Mouse (Mus musculus) liver, embryonic 16.5 days (tissue): ENCODE data around the gene Slc22a18. TPM values are rescaled to one million over a fixed set of nuclear protein-coding genes. Genes with fewer than 3 reads are reported as not detected.
"Not testable (repeated sequence)": the region's sequence is repeated elsewhere in the genome, so short reads cannot be mapped to it uniquely, and the experiment has no call there.

ENCODE experiments used
- ATAC-seq: fragments of 200-750 bp; cut with Nextera tagmentation; 2 replicates; pipeline ENCODE4 v1.8.0; 2017; ENCODE audit warnings: low read depth, mild to moderate bottlenecking, moderate number of reproducible peaks, moderate library complexity
- H3K27ac ChIP-seq: fragments of 300-500 bp; sonication (generic); 2 replicates; pipeline ENCODE4 v1.5.1; 2014; ENCODE audit warnings: mild to moderate bottlenecking, low read length
- H3K27me3 ChIP-seq: fragments of 300-500 bp; sonication (generic); 2 replicates; pipeline ENCODE4 v1.6.1; 2014; ENCODE audit warnings: low read depth, low read length, mixed read lengths; ENCODE audit not compliant: control insufficient read depth, insufficient read depth
- H3K36me3 ChIP-seq: fragments of 300-500 bp; sonication (generic); 2 replicates; pipeline ENCODE4 v1.6.1; 2014; ENCODE audit warnings: mild to moderate bottlenecking; ENCODE audit not compliant: control insufficient read depth, insufficient read depth
- H3K4me1 ChIP-seq: fragments of 300-500 bp; sonication (generic); 2 replicates; pipeline ENCODE4 v1.6.1; 2014; ENCODE audit warnings: low read depth, low read length, mixed read lengths; ENCODE audit not compliant: control insufficient read depth
- H3K4me2 ChIP-seq: fragments of 300-500 bp; sonication (generic); 2 replicates; pipeline ENCODE4 v1.6.1; 2014; ENCODE audit warnings: low read depth, low read length, mixed read lengths
- H3K4me3 ChIP-seq: fragments of 300-500 bp; sonication (generic); 2 replicates; pipeline ENCODE4 v1.5.1; 2014; ENCODE audit warnings: low read depth, mild to moderate bottlenecking, low read length
- H3K9ac ChIP-seq: fragments of 300-500 bp; sonication (generic); 2 replicates; pipeline ENCODE4 v1.6.1; 2014; ENCODE audit warnings: low read depth, low read length
- H3K9me3 ChIP-seq: fragments of 300-500 bp; sonication (generic); replicated peaks from 2 replicates; pipeline ENCODE4 v1.6.1; 2016; ENCODE audit warnings: low read length; ENCODE audit not compliant: control insufficient read depth
- WGBS: fragments of 180-500 bp; shearing (Covaris S2); extraction: QIAGEN DNeasy Blood & Tissue Kit; methylation state at CpG from one replicate; pipeline ENCODE4 v1.1.7; 2014; ENCODE audit not compliant: insufficient replicate concordance; 5-methylcytosine and 5-hydroxymethylcytosine counted together
- polyA plus RNA-seq: library from polyadenylated mRNA; unstranded; fragments of >200 nt; fragmentation: Nextera tagmentation; extraction: Ambion mirVana; gene quantifications from 2 replicates; pipeline ENCODE4 v1.2.1, GENCODE M21; 2015

Gene Slc22a18
- polyA plus RNA-seq, 1 experiment from 2014 or later: 14.4 TPM

GRCm38 (mm10) chr7:143533284-143533683 is 59.7 kb downstream of the Slc22a18 start:
- 26% methylated on average over 2 of the region's 2 CpGs for WGBS
- Histone ChIP-seq H3K4me1 (peaks cover 20% of the 10 kb centered on the region), H3K36me3 (peaks cover 61% of the 10 kb centered on the region), H3K9ac (no peak overlapping the region; the same call in 1 of the 2 replicates), H3K27me3 (no peaks in the 10 kb centered on the region), H3K4me2 (peak overlapping the region; percentile 21; the same call in 1 of the 2 replicates), H3K27ac (peak overlapping the region; percentile 70), H3K4me3 (no peak overlapping the region), H3K9me3 (no peaks in the 10 kb centered on the region)
- peak; percentile 96 for ATAC-seq

GRCm38 (mm10) chr7:143536251-143536650 is 62.7 kb downstream of the Slc22a18 start:
- Histone ChIP-seq H3K4me3 (no peak overlapping the region), H3K27ac (no peak overlapping the region), H3K4me2 (no peak overlapping the region), H3K36me3 (peaks cover 46% of the 10 kb centered on the region), H3K9ac (no peak overlapping the region), H3K9me3 (no peaks in the 10 kb centered on the region), H3K4me1 (peaks cover 24% of the 10 kb centered on the region), H3K27me3 (no peaks in the 10 kb centered on the region)
- no peak for ATAC-seq
- WGBS: 74% methylated on average over 3 of the region's 3 CpGs

- H3K9me3 ChIP-seq, H3K4me3 ChIP-seq, H3K27ac ChIP-seq, H3K27me3 ChIP-seq, H3K9ac ChIP-seq, H3K4me2 ChIP-seq: not testable (repeated sequence)
- Histone ChIP-seq H3K4me1 (peaks cover 32% of the 10 kb centered on the region), H3K36me3 (peaks cover 34% of the 10 kb centered on the region)
- 49% methylated on average over 6 of the region's 6 CpGs for WGBS
- ATAC-seq: peak; percentile 47; the same call in 1 of the 2 replicates
These were observed 64.7 kb downstream of the Slc22a18 start for GRCm38 (mm10) chr7:143538229-143538628.

- 19% methylated on average over 1 of the region's 1 CpGs for WGBS
- H3K9ac ChIP-seq: no peak overlapping the region
- no peaks in the 10 kb centered on the region for H3K9me3 ChIP-seq
- H3K27ac ChIP-seq: no peak overlapping the region
- H3K4me2 ChIP-seq: no peak overlapping the region
- no peak overlapping the region for H3K4me3 ChIP-seq
- H3K4me1 ChIP-seq: peaks cover 32% of the 10 kb centered on the region
- H3K27me3 ChIP-seq: no peaks in the 10 kb centered on the region
- no peak for ATAC-seq
- peaks cover 34% of the 10 kb centered on the region for H3K36me3 ChIP-seq
These were observed 65.1 kb downstream of the Slc22a18 start for GRCm38 (mm10) chr7:143538671-143539070.

- Histone ChIP-seq H3K4me3 (no peak overlapping the region), H3K4me1 (peaks cover 38% of the 10 kb centered on the region), H3K9me3 (no peaks in the 10 kb centered on the region), H3K4me2 (no peak overlapping the region), H3K27ac (no peak overlapping the region), H3K36me3 (peaks cover 9% of the 10 kb centered on the region), H3K9ac (no peak overlapping the region), H3K27me3 (no peaks in the 10 kb centered on the region)
- no peak for ATAC-seq
- WGBS: 81% methylated on average over 2 of the region's 2 CpGs
These were observed 70.8 kb downstream of the Slc22a18 start for GRCm38 (mm10) chr7:143544368-143544767.

- Histone ChIP-seq H3K4me2 (no peak overlapping the region; the same call in 1 of the 2 replicates), H3K27me3 (no peaks in the 10 kb centered on the region), H3K9ac (no peak overlapping the region), H3K27ac (peak overlapping the region; percentile 45), H3K9me3 (no peaks in the 10 kb centered on the region), H3K4me1 (peaks cover 44% of the 10 kb centered on the region), H3K36me3 (peaks cover 2% of the 10 kb centered on the region; the same call in 1 of the 2 replicates), H3K4me3 (no peak overlapping the region)
- ATAC-seq: no peak
- WGBS: 46% methylated on average over 2 of the region's 2 CpGs
These were observed 73.0 kb downstream of the Slc22a18 start for GRCm38 (mm10) chr7:143546554-143546953.

GRCm38 (mm10) chr7:143548231-143548961 is 74.9 kb downstream of the Slc22a18 start:
- Histone ChIP-seq H3K9ac (peak overlapping the region; percentile 76), H3K4me2 (peak overlapping the region; percentile 96), H3K4me3 (peak overlapping the region; percentile 77), H3K9me3 (no peaks in the 10 kb centered on the region), H3K27ac (peak overlapping the region; percentile 91), H3K4me1 (peaks cover 33% of the 10 kb centered on the region), H3K27me3 (no peaks in the 10 kb centered on the region), H3K36me3 (peaks cover 2% of the 10 kb centered on the region; the same call in 1 of the 2 replicates)
- peak; percentile 77 for ATAC-seq
- under 1% methylated on average over 36 of the region's 63 CpGs for WGBS

Other genes starting within 250 kb of the Slc22a18 start
- 143 and 173 TPM in 2 replicates for gene Cdkn1c, start 12.7 kb upstream of the Slc22a18 start, polyA plus RNA-seq
- 25.8 and 25.9 TPM in 2 replicates for gene Phlda2, start 29.4 kb downstream of the Slc22a18 start, polyA plus RNA-seq
- gene Nap1l4, start 75.4 kb downstream of the Slc22a18 start, polyA plus RNA-seq: 74.9 and 78.9 TPM in 2 replicates
- gene Cars, start 126.4 kb downstream of the Slc22a18 start, polyA plus RNA-seq: 62.0 and 64.3 TPM in 2 replicates
- 1.3 and 1.4 TPM in 2 replicates for gene Tnfrsf26, start 155.0 kb downstream of the Slc22a18 start, polyA plus RNA-seq
- 0.42 and 0.53 TPM in 2 replicates for gene Tnfrsf22, start 175.9 kb downstream of the Slc22a18 start, polyA plus RNA-seq
- gene Tnfrsf23, start 212.1 kb downstream of the Slc22a18 start, polyA plus RNA-seq: 0.35 and 0.55 TPM in 2 replicates